In genomic region chr7:79254248-79254888, GRCm38 (mm10) we compare ENCODE assay signal across 12 mouse cellular contexts. TPM values are rescaled to one million over a fixed set of nuclear protein-coding genes. Genes with fewer than 3 reads are reported as not detected.
DNase-seq lines count a peak whose midpoint lies in the region; TF ChIP-seq lines count a peak whose summit lies in the region.
"Had no signal": no experiment of that assay in that cellular context is flagged by ENCODE, and none has a peak within 500 bp of the region (broad histone marks: within the 10 kb centered on the region; RNA-seq: fewer than 3 reads in every experiment).

No protein-coding gene starts in this region.

- peak; percentile 68 for DNase-seq in liver, adult 2 months (ENCODE audit: extremely low read depth, low read depth, low spot score)
- DNase-seq in liver, result no peak
- peak; percentile 85 for DNase-seq in brain, adult 2 months (ENCODE audit: low read depth, low spot score)
- DNase-seq in heart, embryonic 10.5 days (ENCODE audit: low spot score), result no peak
- DNase-seq in retina, postnatal 1 day, result no peak
- no peak for DNase-seq in urinary bladder, postnatal 10 days (ENCODE audit: low spot score)
- DNase-seq: adrenal gland, postnatal 14 days; kidney, postnatal 14 days; left cerebral cortex, postnatal 4 days had no signal

- no peak overlapping the region for H3K4me3 ChIP-seq in liver, adult 2 months (ENCODE audit: insufficient read depth, low read depth, low read length)
- no peak overlapping the region for H3K4me3 ChIP-seq in heart, embryonic 10.5 days
- no peak overlapping the region for H3K4me3 ChIP-seq in myocyte
- H3K4me3 ChIP-seq: forebrain, embryonic 12.5 days had no signal

- no peak for TF ChIP-seq POLR2A in liver, adult 2 months (IDR thresholded peaks at IDR 0.05; ENCODE audit: extremely low read depth, insufficient read depth, low read length)
- no peak for TF ChIP-seq POLR2A in myocyte (IDR thresholded peaks at IDR 0.05; ENCODE audit: insufficient read length, low read depth)

- H3K4me1 ChIP-seq in liver, adult 2 months (ENCODE audit: control insufficient read depth, insufficient read depth, low read length), result peaks cover 29% of the 10 kb centered on the region
- no peaks in the 10 kb centered on the region for H3K4me1 ChIP-seq in heart, embryonic 10.5 days
- H3K4me1 ChIP-seq: forebrain, embryonic 12.5 days had no signal

- no peaks in the 10 kb centered on the region for H3K79me2 ChIP-seq in liver, adult 2 months (ENCODE audit: control insufficient read depth, insufficient read depth, low read length)
- H3K79me2 ChIP-seq in myocyte (ENCODE audit: control insufficient read depth, insufficient read depth), result no peaks in the 10 kb centered on the region

- H3ac ChIP-seq in myocyte (ENCODE audit: control insufficient read depth, insufficient read length), result no peak overlapping the region

- no peak for TF ChIP-seq CTCF in liver, adult 2 months (IDR thresholded peaks at IDR 0.05; ENCODE audit: low read depth, low read length)

- no peaks in the 10 kb centered on the region for H3K9me3 ChIP-seq in heart, embryonic 10.5 days
- H3K9me3 ChIP-seq: forebrain, embryonic 12.5 days had no signal

- H3K36me3 ChIP-seq in liver, adult 2 months (ENCODE audit: control insufficient read depth, insufficient read depth, low read length), result no peaks in the 10 kb centered on the region
- no peaks in the 10 kb centered on the region for H3K36me3 ChIP-seq in heart, embryonic 10.5 days
- no peaks in the 10 kb centered on the region for H3K36me3 ChIP-seq in myocyte (ENCODE audit: control insufficient read depth, insufficient read depth)
- H3K36me3 ChIP-seq: forebrain, embryonic 12.5 days had no signal

- H3K9ac ChIP-seq in liver, adult 2 months (ENCODE audit: low read depth, low read length), result no peak overlapping the region
- H3K9ac ChIP-seq: forebrain, embryonic 12.5 days had no signal

- 60% methylated on average over 3 of the region's 3 CpGs for WGBS in liver, adult 2 months
- WGBS in heart, embryonic 10.5 days, result 64% methylated on average over 3 of the region's 3 CpGs

- no peaks in the 10 kb centered on the region for H3K27me3 ChIP-seq in liver, adult 2 months (ENCODE audit: control insufficient read depth, insufficient read depth, low read length)
- H3K27me3 ChIP-seq in heart, embryonic 10.5 days (ENCODE audit: insufficient read depth, poor library complexity, severe bottlenecking), result peaks cover 4% of the 10 kb centered on the region; the same call in 1 of the 2 replicates
- no peaks in the 10 kb centered on the region for H3K27me3 ChIP-seq in myocyte (ENCODE audit: control insufficient read depth, insufficient read depth, insufficient read length)
- H3K27me3 ChIP-seq: forebrain, embryonic 12.5 days had no signal

- no peak overlapping the region for H3K27ac ChIP-seq in liver, adult 2 months (replicated peaks; ENCODE audit: insufficient read depth, low read depth, low read length)
- 0 out of 2 replicates have a peak overlapping the region, but pooled peaks have one; percentile 30 for H3K27ac ChIP-seq in heart, embryonic 10.5 days
- H3K27ac ChIP-seq: forebrain, embryonic 12.5 days; macrophage had no signal

- H3K4me2 ChIP-seq in myocyte (ENCODE audit: low read depth), result peak overlapping the region; percentile 60
- H3K4me2 ChIP-seq: forebrain, embryonic 12.5 days had no signal

TF ChIP-seq in myocyte, 11 proteins besides CTCF, POLR2A, EP300 and RAD21:
- TF ChIP-seq MYOD1 (IDR thresholded peaks at IDR 0.05; ENCODE audit: control insufficient read depth in 1 of 3, insufficient read length in 2 of 3, low read depth in 2 of 3) (peak in 1 of 3 experiments; percentile 36), USF1 (IDR thresholded peaks at IDR 0.05; ENCODE audit: low read depth) (no peak)

RNA-seq across cellular contexts. Expression of gene Abhd2, which starts 18.6 kb away (rescaled TPM):
- 51.2 and 95.1 TPM in 2 replicates for total RNA-seq in liver, adult 2 months (2014; rRNA removed)
- 46.4 and 99.1 TPM in 2 replicates for polyA plus RNA-seq in liver, adult 2 months (2012; rRNA removed)
- 4.7 and 5.4 TPM in 2 replicates for polyA plus RNA-seq in heart, embryonic 10.5 days (2016; fragmentation: Nextera tagmentation; extraction: Ambion mirVana)
- 16.9 TPM for polyA plus RNA-seq in myocyte (2012; fragmentation: generic; extraction: Trizol)

Comparison
In these comparisons a context has a peak if more than half of its experiments do, and no peak if none do; other contexts are left out.
1. DNase-seq: peak in liver, adult 2 months (single experiment) and brain, adult 2 months (single experiment); none in liver (single experiment), heart, embryonic 10.5 days (single experiment), retina, postnatal 1 day (single experiment) and urinary bladder, postnatal 10 days (single experiment).